Mouse (Mus musculus): ENCODE measurements around the gene Ubxn1.
"Not testable (repeated sequence)": the region's sequence is repeated elsewhere in the genome, so short reads cannot be mapped to it uniquely, and the experiment has no call there.

Ubxn1 gene

DNA sequence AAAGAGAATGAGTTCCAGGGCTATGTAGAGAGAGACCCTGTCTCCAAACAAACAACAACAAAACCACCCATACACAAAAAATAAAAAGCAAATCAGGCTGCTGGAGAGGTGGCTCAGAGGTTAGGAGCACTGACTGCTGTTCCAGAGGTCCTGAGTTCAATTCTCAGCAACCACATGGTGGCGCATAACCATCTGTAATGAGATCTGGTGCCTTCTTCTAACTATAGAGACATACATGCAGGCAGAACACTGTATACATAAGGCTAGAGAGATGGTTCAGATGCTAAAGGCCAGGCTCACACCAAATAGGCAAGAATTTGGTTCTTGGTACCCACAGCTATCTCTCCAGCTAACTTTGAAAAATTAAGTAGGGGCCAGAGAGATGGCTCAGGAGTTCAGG, 12.3 kb upstream of the Ubxn1 start:
- DNase-seq: peak; percentile 1

DNA sequence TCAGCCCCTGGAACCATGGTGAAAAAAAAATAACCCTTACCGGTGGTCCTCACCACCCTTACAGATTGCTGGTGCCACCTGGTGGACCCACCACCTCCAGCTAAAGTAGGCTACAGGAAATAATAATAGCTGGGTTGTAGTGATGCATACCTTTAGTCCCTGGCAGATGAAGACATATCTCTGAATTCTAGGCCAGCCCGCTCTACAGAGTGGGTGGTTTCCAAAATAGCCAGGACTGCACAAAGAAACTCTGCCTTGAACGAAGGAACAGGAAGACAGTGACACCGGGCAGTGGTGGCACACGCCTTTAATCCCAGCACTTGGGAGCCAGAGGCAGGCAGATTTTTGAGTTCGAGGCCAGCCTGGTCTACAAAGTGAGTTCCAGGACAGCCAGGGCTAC, 7.0 kb upstream of the Ubxn1 start:
- peak; percentile 1 for DNase-seq

- DNase-seq: not testable (repeated sequence)
Observed at GRCm38 (mm10) chr19:8870381-8870780, 915 bp upstream of the Ubxn1 start.

- peak; percentile 35 for DNase-seq
Observed at GRCm38 (mm10) chr19:8870838-8871237, 458 bp upstream of the Ubxn1 start.

DNA sequence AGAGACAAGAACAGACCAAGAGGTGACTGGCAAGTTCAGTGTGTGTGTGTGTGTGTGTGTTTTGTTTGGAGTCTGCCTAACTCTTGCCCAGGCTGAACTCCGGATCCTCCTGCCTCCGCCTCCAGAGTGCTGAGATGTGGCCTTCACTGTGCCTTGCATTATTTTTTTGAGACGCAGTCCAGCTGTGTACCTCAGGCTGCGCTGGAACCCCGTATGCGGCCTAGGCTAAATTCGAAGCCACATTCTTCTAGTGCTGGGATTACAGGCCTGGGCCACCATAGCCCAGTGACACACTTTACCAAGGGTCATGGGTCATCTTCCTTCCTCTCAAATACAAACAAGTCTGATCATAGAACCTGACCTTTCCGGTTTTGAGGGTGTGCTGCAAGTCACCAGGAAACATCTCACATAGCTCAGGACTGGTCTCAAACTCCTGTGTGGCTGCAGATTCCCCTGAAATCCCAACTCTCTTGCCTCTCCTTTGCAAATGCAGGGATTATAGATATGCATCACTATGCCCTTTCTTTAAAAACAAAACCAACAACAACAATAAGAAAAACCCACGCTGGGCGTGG, 1.1 kb downstream of the Ubxn1 start:
- peak; percentile 27 for DNase-seq

GRCm38 (mm10) chr19:8875031-8875430, 3.7 kb downstream of the Ubxn1 start:
- peak; percentile 7 for DNase-seq

DNA sequence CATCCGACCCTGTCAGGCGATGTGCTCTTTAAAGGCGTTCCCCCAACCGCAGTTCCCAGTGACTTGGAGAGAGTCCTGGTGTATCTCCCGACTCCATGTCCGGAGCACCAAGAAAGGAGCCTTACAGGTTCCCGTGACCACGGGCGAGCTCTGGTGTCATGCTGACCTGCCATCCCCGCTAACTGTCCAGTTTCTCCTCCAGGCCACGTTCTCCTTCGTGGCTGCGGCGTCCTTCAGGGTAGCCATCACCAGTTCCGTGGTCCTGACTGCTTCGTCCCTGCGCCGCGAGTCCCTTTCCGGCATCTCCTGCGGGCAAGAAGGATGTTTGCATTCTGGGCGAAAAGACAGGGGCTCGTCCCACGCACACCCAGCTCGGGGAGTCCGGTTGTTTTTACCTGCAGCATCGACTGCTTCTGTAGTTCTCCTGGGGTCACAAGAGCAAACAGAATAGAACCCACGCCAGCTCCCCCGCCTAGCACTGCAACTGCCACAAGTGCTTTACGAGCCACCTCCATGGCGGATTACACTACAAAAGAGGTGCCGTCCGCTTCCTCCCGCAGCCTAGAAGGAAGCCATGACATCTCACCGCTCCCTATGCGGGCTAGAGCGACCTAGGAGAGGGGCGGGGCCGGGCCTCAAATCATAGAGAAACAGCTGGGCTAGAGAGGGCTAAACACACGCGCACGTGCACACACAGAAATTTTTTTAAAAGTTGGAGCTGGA, 9.2 kb downstream of the Ubxn1 start, which contains the start of gene Uqcc3:
Gene Uqcc3 (minus strand): TSS at position 613 of the 723 bp plus-strand sequence.
- DNase-seq: peak; percentile 90

DNA sequence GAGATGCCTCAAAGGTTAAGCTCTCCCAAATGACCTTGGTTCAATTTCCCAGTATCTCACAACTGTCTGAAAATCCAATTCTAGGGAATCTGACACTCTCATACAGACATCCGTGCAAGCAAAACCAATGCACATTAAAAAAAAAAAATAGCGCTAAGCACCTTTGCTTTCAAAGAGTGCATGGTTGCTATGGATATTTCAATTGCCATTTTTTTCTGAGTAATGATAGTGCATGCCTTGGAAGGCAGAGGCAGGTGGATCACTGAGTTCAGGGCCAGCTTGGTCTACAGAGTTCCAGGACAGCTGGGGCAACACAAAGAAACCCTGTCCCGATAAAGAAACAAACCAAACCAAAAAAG, 9.7 kb downstream of the Ubxn1 start:
- DNase-seq: no peak

DNA sequence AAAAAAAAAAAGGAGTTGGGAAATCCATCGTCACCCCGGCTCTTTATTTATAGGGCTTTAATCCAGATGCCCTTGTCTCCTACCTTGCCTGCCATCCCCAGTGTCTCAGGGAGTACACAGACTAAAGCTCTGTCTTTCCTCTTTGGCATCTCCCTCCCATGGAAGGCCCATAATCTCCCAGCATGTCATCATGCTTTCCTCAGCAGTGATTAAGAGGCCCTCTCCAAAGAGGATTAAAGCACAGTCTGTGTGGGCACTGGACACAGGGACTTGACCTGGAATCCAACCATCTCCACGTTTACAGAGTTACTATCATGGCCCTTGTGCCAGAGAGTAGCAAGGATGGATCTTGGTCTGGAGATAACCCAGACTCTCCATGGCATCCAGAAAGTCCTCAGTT, 12.3 kb downstream of the Ubxn1 start, which contains the start of the genes Lbhd1 and Gm49403:
Gene Lbhd1 (plus strand): TSS at position 117 of the 400 bp plus-strand sequence.
Gene Gm49403 (plus strand): TSS at position 315 of the 400 bp plus-strand sequence.
- no peak for DNase-seq

DNA sequence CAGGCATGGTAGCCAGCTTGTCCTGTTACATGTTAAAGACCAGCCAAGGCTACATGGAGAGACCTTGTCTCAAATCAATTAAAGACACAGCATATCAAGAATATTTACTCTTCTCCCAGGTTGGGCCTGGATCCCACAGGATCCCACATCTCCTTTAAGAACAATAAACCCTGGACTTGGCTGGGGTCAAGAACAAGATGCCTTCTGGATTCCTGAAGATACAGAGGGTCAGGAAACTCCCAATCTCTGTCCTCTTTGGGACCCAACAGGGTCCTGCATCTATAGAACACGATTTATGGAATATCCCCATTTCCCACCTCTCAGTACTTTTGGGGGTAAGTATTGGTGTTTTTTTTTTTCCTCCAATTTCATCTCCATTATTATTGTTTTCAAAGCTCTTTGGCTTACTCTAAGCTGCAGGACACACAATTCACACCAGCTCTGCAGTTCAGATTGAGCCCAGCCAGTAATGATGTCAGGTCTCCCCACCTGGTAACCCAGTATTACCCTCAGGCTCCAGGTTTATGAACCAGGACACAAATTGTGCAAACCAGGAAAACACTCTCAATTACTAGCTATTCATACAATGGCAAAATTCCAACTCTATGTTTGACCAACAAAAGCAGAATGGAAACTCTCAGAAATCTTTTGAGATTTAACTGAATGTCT, 15.8 kb downstream of the Ubxn1 start:
- DNase-seq: no peak

DNA sequence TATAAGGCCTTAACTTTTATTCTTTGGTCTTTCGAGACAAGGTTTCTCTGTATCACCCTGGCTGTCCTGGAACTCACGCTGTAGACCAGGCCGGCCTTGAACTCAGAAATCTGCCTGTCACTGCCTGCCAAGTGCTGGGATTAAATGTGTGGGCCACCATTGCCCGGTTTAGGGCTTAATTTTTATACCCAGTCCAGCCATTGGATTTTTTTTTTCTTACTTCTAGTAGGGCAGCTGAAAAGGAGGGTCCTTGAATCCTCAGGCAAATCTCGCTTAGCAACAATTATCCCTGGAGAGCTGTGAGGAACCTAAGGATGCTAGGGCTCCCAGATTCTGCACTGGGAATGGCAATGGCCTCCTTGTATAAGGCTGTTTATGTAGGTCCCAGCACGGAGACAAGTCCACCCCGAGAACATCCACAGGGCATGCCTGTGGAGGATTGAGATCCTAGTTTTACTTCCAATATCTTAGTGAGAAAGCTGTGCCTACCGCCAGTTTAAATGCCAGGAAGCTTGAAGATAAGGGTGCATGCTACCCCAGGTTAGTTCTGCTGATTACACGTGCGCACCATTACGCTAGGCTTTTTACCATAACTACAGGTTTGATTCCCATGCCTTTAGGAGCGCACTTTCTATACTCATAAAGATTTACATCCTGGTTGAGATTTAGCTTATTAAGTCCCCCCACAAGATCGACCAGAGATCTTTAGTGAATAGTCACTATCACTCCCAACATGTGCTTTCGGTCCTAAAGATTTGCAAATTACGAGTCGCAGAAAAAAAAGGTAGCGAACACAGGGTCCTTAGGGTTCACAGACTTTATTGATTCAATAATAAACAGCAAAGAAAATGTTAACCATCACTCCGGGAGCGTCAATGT, 16.5 kb downstream of the Ubxn1 start:
- no peak for DNase-seq

- DNase-seq: peak; percentile 94
Observed at GRCm38 (mm10) chr19:8888511-8889385, 17.5 kb downstream of the Ubxn1 start, which contains the start of the genes 1810009A15Rik and Gm49416. TSS of gene 1810009A15Rik (plus strand) at chr19:8888853. TSS of gene Gm49416 (plus strand) at chr19:8888926.

DNA sequence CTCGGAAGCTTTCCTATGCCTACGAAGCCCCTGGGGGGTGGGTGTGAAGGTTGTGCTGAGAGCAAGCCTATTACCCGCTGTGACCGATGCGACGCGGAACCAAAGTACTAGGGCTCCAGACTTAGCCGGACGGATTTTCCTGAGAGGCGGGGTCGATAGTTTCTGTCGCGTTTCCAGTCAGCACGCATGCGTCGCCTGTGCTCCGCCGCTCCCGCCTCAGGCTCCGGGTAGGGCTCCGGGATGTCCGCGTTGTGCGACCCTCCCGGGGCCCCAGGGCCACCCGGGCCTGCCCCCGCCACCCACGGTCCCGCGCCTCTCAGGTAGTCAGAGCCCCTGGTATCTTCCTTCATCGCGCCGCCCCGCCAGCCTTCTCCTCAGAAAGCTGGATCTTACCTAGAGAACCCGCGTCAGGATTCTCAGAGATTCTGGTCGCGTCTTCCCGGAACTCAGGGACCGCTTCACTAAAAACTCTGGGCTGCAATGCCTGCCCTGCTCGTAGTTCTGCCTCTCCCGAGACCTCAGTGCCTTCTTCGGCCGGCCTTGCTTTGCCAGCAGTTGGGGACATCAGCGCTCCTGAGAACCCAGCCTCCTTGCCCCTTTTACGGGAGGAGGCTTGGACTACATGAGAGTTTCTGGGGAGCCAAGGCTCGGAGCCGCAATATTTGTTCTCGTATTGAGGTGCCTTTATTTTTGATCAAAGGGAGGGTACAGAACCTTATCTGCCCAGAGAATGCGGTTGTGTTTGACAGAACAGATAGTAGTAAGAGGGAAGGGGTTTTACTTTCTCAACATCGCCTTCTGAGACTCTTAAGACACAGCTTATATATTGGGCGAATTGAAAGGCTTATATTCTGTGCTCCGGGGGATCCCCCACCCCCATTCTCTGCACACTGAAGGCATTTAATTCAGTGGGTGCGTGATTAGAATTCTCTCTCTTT, 21.8 kb downstream of the Ubxn1 start, which contains the start of gene Ints5:
Gene Ints5 (plus strand): TSS at position 177 of the 938 bp plus-strand sequence.
- peak; percentile 85 for DNase-seq

DNA sequence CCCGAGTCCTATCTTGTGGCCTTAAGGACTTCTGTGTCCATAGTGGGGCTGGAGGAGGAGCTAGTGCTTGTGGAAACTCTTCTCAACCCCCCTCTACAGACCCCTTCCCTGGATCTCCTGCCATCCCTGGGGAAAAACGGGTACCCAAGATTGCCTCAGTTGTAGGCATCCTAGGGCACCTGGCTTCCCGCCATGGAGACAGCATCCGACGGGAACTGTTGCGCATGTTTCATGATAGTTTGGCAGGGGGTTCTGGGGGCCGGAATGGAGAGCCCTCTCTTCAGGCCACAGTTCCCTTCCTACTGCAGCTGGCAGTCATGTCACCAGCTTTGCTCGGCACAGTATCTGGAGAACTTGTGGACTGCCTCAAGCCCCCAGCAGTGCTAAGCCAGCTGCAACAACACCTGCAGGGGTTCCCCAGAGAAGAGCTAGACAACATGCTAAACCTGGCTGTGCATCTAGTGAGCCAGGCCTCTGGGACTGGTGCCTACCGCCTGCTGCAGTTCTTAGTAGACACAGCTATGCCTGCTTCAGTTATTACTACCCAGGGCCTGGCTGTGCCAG, 24.2 kb downstream of the Ubxn1 start:
- peak; percentile 61 for DNase-seq

- DNase-seq: not testable (repeated sequence)
Observed at GRCm38 (mm10) chr19:8896231-8896630, 24.9 kb downstream of the Ubxn1 start.

GRCm38 (mm10) chr19:8897211-8897864, 26.0 kb downstream of the Ubxn1 start:
- peak; percentile 71 for DNase-seq

DNA sequence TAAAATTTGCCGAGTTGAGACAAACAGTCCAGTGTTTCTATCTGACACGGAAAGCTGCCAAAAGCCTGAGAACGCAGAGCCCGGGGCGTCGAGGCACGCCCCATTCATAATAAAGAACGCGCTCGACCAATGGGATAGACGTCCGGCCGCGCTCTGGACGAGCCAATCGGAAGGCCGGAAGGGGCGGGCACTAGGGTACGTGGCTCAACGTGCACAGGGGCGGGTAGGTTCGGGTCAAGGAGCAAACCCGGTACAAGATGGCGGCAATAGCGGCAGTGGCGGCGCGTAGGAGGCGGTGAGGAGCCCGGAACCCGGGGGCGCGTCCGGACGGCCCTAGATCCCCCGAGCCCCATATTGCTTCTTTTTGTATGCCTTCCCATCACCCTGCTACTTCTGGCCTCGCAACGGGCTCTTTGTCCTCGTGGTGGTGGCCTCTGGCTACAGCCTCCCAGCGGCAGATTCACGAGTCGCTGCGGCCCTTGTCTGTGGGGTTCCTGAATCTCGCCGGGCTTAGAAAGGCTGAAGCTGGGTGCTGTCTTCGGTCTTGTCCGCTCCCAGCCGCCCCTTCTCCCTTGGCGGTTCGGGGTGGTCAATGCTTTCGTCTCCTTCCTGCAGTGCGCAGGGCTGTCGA, 26.7 kb downstream of the Ubxn1 start, which contains the start of gene Ganab:
Gene Ganab (plus strand): TSS at position 207 of the 631 bp plus-strand sequence.
- peak; percentile 96 for DNase-seq

DNA sequence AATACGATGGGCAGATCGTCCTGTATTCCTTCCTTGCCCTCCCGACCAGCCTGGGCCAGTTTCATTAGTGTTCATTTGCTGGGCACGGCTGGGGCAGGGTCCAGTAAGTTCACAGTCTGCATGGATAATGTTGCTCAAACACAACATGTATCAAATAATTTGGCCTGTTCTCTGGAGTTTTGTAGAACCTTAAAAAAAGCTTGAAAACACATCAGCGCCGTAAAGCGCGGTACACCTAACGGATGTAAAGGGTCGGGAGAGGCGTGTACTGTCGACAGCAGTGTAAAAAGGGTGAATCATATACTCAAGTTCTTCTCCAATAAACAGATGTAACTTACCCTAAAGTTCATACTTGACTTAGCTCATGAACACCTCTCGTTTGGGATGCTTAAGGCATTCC, 27.3 kb downstream of the Ubxn1 start:
- no peak for DNase-seq

- no peak for DNase-seq
Observed at GRCm38 (mm10) chr19:8899079-8899478, 27.8 kb downstream of the Ubxn1 start.

All from cerebellum, adult 9-11 months (tissue).